Mouse (Mus musculus): ENCODE results near the gene Glud1.

GRCm38 (mm10) chr14:34275225-34275624 lies 35.3 kb upstream of the Glud1 start:
- TF ChIP-seq CTCF (IDR thresholded peaks at IDR 0.05; ENCODE audit: low read depth) (no peak), EP300 (IDR thresholded peaks at IDR 0.05; ENCODE audit: low read depth) (no peak)
